Mouse (Mus musculus): ENCODE results near the gene Epha2. TPM values are rescaled to one million over a fixed set of nuclear protein-coding genes. Genes with fewer than 3 reads are reported as not detected.

Gene Epha2
- polyA plus RNA-seq, 1 experiment from 2014 or later = 3.9 TPM

DNA sequence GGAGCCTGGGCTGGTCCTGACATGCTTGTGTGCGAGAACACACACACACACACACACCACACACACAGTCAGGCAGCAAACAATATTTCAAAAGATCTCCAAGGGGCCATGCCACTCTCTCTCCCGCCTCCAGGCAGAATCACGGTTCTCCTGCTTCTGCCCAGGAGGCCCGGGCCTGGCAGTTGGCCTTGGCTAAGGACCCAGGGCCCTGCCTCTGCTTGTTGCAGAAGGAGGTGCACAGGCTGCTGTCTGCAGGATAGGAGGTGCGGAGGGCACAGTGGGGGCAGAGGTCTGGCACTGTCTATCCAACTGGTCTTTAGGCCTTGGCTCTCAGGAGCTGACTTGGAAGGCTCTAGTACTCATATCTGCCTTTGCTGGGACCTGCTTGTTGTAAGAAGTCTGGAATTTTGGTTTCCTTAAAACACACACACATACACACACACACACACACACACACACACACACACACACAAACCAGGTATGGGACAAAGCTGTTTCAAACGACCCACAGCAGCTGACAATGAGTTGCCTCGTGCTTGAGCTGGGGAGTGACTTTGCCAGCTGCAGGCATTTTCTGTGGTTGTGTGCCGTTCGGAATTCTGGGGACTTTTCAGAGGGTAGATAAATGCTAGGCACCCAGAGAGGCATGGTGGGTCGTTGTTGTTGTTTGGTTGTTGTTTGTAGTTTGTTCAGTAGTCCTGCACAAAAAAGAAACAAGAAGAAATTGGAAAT lies 38.0 kb upstream of the Epha2 start:
- 68% methylated on average over 10 of the region's 10 CpGs for WGBS
- Histone ChIP-seq H3K9me3 (ENCODE audit: control insufficient read depth, low read length) (no peaks in the 10 kb centered on the region), H3K9ac (ENCODE audit: low read length) (no peak overlapping the region), H3K4me2 (replicated peaks; ENCODE audit: low read depth) (no peak overlapping the region), H3K36me3 (ENCODE audit: control insufficient read depth, insufficient read depth, low read length) (no peaks in the 10 kb centered on the region), H3K27ac (replicated peaks) (no peak overlapping the region), H3K4me1 (replicated peaks; ENCODE audit: control insufficient read depth, insufficient read depth) (no peaks in the 10 kb centered on the region), H3K27me3 (ENCODE audit: control insufficient read depth, insufficient read depth, low read length) (no peaks in the 10 kb centered on the region), H3K4me3 (ENCODE audit: low read depth, low read length) (no peak overlapping the region)
- no peak for ATAC-seq (ENCODE audit: low FRiP score, low TSS enrichment)
- DNase-seq (ENCODE audit: low spot score) = no peak
- TF ChIP-seq CTCF (IDR thresholded peaks at IDR 0.05; ENCODE audit: low read depth) = no peak
- no peak for TF ChIP-seq EP300 (optimal IDR thresholded peaks at IDR 0.05)

DNA sequence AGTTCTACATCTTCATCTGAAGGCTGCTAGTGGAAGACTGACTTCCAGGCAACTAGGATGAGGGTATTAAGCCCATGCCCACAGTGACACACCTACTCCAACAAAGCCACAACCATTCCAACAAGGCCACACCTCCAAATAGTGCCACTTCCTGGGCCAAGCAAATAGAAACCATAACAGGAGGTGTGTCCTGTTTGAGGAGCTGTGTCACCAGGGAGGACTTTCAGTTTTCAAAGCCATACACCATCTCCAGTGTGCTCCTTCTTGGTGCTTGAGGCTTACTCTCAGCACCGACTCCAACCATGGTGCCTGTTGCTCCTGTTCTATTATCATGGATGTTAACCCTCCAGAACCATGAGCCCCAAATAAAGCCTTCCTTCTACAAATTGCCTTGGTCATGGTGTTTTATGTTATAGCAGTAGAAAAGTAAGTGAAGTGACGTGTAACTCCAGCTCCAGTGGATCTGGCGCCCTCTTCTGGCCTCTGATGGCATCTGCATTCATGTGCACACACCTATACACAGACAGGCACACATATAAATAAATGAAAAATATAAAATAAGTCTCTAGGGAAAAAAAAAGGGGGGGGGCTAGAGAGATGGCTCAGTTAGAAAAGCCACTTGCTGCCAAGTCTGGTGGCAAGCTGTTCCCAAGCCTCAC lies 34.9 kb upstream of the Epha2 start:
- H3K4me1 ChIP-seq (replicated peaks; ENCODE audit: control insufficient read depth, insufficient read depth) = no peaks in the 10 kb centered on the region
- 85% methylated on average over 3 of the region's 3 CpGs for WGBS
- peak; percentile 71 for ATAC-seq (ENCODE audit: low FRiP score, low TSS enrichment)
- peak; percentile 57 for DNase-seq (ENCODE audit: low spot score)
- no peak overlapping the region for H3K27ac ChIP-seq (replicated peaks)
- no peaks in the 10 kb centered on the region for H3K9me3 ChIP-seq (ENCODE audit: control insufficient read depth, low read length)
- no peaks in the 10 kb centered on the region for H3K27me3 ChIP-seq (ENCODE audit: control insufficient read depth, insufficient read depth, low read length)
- H3K4me2 ChIP-seq (replicated peaks; ENCODE audit: low read depth) = no peak overlapping the region
- H3K9ac ChIP-seq (ENCODE audit: low read length) = no peak overlapping the region
- no peaks in the 10 kb centered on the region for H3K36me3 ChIP-seq (ENCODE audit: control insufficient read depth, insufficient read depth, low read length)
- TF ChIP-seq EP300 (optimal IDR thresholded peaks at IDR 0.05) (no peak), CTCF (IDR thresholded peaks at IDR 0.05; ENCODE audit: low read depth) (peak; percentile 61)
- H3K4me3 ChIP-seq (ENCODE audit: low read depth, low read length) = no peak overlapping the region

DNA sequence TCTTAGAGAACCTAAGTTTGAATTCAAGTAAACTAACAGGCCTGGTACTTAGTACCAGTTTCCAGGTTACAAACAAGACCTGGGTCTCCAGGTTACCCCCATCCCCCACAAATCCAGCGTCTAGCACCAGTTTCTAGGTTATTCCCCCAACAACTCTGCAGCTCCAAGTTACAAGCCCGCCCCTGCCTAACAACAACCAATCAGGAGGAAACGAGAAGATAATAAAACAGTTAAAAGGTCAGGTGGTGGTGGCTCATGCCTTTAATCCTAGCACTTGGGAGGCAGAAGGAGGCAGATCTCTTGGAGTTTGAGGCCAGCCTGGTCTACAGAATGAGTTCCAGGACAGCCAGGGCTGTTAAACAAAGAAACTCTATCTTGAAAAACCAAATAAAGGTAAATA lies 33.8 kb upstream of the Epha2 start:
- Histone ChIP-seq H3K4me2 (replicated peaks; ENCODE audit: low read depth) (no peak overlapping the region), H3K4me1 (replicated peaks; ENCODE audit: control insufficient read depth, insufficient read depth) (no peaks in the 10 kb centered on the region), H3K36me3 (ENCODE audit: control insufficient read depth, insufficient read depth, low read length) (no peaks in the 10 kb centered on the region), H3K9ac (ENCODE audit: low read length) (no peak overlapping the region), H3K27ac (replicated peaks) (no peak overlapping the region), H3K27me3 (ENCODE audit: control insufficient read depth, insufficient read depth, low read length) (no peaks in the 10 kb centered on the region), H3K4me3 (ENCODE audit: low read depth, low read length) (no peak overlapping the region), H3K9me3 (ENCODE audit: control insufficient read depth, low read length) (no peaks in the 10 kb centered on the region)
- DNase-seq (ENCODE audit: low spot score) (no peak), ATAC-seq (ENCODE audit: low FRiP score, low TSS enrichment) (no peak)
- TF ChIP-seq EP300 (optimal IDR thresholded peaks at IDR 0.05) (no peak), CTCF (IDR thresholded peaks at IDR 0.05; ENCODE audit: low read depth) (no peak)
- WGBS = 75% methylated on average over 3 of the region's 3 CpGs

DNA sequence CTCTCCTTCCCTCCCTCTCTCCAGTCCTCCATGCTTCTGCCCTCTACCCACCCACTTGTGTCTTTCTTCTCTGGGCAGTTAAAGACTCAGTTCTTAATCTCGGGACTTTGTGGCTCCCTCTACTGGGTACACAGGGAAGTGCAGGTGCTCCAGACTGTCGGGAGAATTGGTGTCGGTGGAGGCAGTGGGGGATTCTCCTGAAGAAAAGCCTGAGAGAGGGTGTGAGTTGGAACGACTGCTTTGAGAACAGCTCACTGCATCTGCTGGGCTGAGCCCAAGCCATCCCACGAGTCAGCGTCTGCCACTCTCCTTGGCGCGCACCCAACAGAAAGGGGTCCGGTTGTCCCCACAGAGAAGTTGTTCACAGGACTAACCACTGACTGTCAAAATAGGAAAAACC lies 33.2 kb upstream of the Epha2 start:
- TF ChIP-seq EP300 (optimal IDR thresholded peaks at IDR 0.05) (no peak), CTCF (IDR thresholded peaks at IDR 0.05; ENCODE audit: low read depth) (peak; percentile 93)
- Histone ChIP-seq H3K27ac (replicated peaks) (no peak overlapping the region), H3K36me3 (ENCODE audit: control insufficient read depth, insufficient read depth, low read length) (no peaks in the 10 kb centered on the region), H3K9ac (ENCODE audit: low read length) (no peak overlapping the region), H3K4me1 (replicated peaks; ENCODE audit: control insufficient read depth, insufficient read depth) (no peaks in the 10 kb centered on the region), H3K4me2 (replicated peaks; ENCODE audit: low read depth) (no peak overlapping the region), H3K9me3 (ENCODE audit: control insufficient read depth, low read length) (no peaks in the 10 kb centered on the region), H3K4me3 (ENCODE audit: low read depth, low read length) (no peak overlapping the region), H3K27me3 (ENCODE audit: control insufficient read depth, insufficient read depth, low read length) (no peaks in the 10 kb centered on the region)
- 33% methylated on average over 9 of the region's 9 CpGs for WGBS
- ATAC-seq (ENCODE audit: low FRiP score, low TSS enrichment) = no peak; the same call in 1 of the 2 replicates
- DNase-seq (ENCODE audit: low spot score) = peak; percentile 72

DNA sequence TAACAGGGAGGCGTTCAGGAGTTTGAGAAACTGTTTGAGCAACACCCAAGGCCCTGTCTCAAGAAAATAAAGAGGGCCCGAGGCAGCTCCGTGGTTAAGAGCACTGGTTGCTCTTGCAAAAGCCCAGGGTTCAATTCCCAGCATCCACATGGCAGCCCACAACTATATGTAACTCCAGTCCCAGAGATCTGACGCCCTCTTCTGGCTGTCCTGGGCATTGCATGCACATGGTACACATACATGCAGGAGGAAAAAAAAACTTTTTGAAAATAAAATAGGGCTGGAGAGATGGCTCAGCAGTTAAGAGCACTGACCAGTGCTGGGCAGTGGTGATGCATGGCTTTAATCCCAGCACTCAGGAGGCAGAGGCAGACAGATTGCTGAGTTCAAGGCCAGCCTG lies 32.7 kb upstream of the Epha2 start:
- no peaks in the 10 kb centered on the region for H3K9me3 ChIP-seq (ENCODE audit: control insufficient read depth, low read length)
- TF ChIP-seq CTCF (IDR thresholded peaks at IDR 0.05; ENCODE audit: low read depth) = peak; percentile 52
- no peak for TF ChIP-seq EP300 (optimal IDR thresholded peaks at IDR 0.05)
- no peak for DNase-seq (ENCODE audit: low spot score)
- H3K4me2 ChIP-seq (replicated peaks; ENCODE audit: low read depth) = no peak overlapping the region
- no peaks in the 10 kb centered on the region for H3K36me3 ChIP-seq (ENCODE audit: control insufficient read depth, insufficient read depth, low read length)
- no peaks in the 10 kb centered on the region for H3K4me1 ChIP-seq (replicated peaks; ENCODE audit: control insufficient read depth, insufficient read depth)
- no peak for ATAC-seq (ENCODE audit: low FRiP score, low TSS enrichment)
- H3K27me3 ChIP-seq (ENCODE audit: control insufficient read depth, insufficient read depth, low read length) = no peaks in the 10 kb centered on the region
- no peak overlapping the region for H3K27ac ChIP-seq (replicated peaks)
- H3K9ac ChIP-seq (ENCODE audit: low read length) = no peak overlapping the region
- 83% methylated on average over 4 of the region's 4 CpGs for WGBS
- H3K4me3 ChIP-seq (ENCODE audit: low read depth, low read length) = no peak overlapping the region

DNA sequence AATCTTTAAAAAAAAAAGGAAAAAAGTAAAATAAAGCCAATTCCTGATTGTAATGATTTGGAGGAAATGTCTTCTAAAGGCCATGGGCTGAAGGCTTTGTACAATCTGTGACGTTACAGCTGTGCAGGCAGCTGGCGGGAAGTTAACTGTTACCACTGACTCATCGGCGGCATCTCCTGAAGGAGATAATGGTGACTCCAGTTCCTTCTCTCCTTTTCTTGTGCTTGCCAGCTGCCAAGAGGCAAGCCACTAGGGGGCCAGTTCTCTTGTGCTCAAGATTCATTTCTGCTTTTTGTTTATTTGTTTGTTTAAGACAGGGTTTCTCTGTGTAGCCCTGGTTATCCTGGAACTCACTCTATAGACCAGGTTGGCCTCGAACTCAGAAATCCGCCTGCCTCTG lies 32.0 kb upstream of the Epha2 start:
- DNase-seq (ENCODE audit: low spot score) = no peak
- TF ChIP-seq CTCF (IDR thresholded peaks at IDR 0.05; ENCODE audit: low read depth) (peak; percentile 56), EP300 (optimal IDR thresholded peaks at IDR 0.05) (no peak)
- Histone ChIP-seq H3K36me3 (ENCODE audit: control insufficient read depth, insufficient read depth, low read length) (no peaks in the 10 kb centered on the region), H3K4me2 (replicated peaks; ENCODE audit: low read depth) (no peak overlapping the region), H3K9ac (ENCODE audit: low read length) (no peak overlapping the region), H3K27ac (replicated peaks) (no peak overlapping the region), H3K27me3 (ENCODE audit: control insufficient read depth, insufficient read depth, low read length) (no peaks in the 10 kb centered on the region), H3K4me3 (ENCODE audit: low read depth, low read length) (no peak overlapping the region), H3K9me3 (ENCODE audit: control insufficient read depth, low read length) (no peaks in the 10 kb centered on the region), H3K4me1 (replicated peaks; ENCODE audit: control insufficient read depth, insufficient read depth) (no peaks in the 10 kb centered on the region)
- WGBS = 56% methylated on average over 5 of the region's 6 CpGs
- no peak for ATAC-seq (ENCODE audit: low FRiP score, low TSS enrichment)

Data from stomach, postnatal 0 days (tissue).